Mouse (Mus musculus): ENCODE results near the gene Bcas2. TPM values are rescaled to one million over a fixed set of nuclear protein-coding genes. Genes with fewer than 3 reads are reported as not detected.
"Not testable (repeated sequence)": the region's sequence is repeated elsewhere in the genome, so short reads cannot be mapped to it uniquely, and the experiment has no call there.

Bcas2 gene
- total RNA-seq, 1 experiment from 2014 or later: 60.3 TPM

DNA sequence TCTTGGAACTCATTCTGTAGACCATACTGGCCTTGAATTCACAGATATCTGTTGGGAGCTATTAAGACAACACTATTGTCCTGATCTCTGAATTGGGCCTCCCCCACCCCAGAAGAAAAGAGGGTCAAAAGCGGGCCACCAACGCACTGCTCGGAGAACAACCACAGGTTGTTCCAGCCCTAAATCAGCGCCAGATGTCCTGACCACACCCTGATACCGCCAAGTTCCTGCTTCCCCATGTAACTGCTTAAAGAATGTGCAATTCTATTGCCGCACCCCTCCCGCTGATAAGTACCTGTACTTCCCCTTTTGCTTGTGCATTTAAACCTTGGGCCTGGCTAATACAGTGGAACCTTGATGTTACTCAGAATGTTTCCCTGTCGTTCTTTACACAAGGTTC, 43.9 kb downstream of the Bcas2 start:
- DNase-seq: not testable (repeated sequence)

DNA sequence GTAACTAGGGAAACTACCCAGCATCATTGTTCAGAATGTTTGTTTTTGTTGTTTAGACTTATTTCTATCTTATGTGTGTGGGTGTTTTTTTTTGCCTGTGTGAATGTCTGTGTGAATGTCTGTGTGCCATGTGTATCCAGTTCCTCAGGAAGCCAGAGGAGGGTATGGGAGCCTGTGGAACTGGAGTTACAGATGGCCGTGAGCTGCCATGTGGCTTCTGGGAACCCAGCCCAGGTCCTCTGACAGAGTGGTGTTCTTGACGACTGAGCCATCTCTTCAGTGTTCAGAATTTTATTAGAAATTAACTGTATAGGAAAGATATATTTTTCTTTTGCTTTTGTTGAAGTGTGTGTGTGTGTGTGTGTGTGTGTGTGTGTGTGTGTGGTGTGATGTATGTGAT, 50.0 kb downstream of the Bcas2 start:
- DNase-seq: no peak

DNA sequence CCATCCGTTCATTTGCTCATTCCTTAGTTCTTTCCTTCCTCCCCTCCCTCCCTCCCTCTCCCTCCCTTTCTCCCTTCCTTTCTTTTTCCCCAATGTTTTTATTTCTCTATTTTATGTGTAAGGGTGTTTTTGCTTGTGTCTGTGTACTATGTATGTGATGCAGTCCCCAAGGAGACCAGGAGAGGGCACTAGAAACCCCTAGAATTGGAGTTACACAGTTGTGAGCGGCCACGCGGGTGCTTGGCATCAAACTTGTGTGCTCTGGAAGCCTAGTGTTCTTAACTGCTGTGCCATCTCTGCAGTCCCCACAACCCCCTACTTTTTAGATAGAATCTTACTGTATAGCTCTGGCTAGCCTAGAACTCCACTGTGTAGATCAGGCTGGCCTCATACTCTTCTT, 52.3 kb downstream of the Bcas2 start:
- no peak for DNase-seq

DNA sequence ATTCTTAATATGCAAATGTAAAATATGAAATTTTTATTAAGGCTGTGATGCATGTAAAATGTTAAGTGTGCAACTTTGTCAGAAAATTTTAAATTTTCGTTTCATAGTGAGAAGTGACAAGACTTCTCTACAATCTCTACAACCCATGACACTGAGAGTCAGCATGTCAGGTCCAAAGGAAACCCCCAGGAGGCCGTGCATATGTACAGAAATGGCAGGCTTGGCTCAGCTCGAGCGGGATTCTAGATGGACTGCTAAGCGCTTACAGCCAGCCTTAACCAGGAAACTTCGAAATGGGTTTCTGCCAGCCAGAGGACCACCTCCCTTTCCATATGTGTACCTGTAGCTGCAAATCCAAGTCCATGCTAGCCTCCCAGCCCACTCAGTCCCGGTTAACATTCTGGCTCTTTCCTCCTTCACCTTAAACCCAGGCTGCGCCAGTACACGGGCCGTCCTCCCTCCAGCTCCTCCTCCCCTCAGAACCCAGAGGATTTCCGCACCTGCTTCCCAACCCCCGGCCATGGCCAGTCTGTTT, 52.8 kb downstream of the Bcas2 start:
- DNase-seq: no peak

DNA sequence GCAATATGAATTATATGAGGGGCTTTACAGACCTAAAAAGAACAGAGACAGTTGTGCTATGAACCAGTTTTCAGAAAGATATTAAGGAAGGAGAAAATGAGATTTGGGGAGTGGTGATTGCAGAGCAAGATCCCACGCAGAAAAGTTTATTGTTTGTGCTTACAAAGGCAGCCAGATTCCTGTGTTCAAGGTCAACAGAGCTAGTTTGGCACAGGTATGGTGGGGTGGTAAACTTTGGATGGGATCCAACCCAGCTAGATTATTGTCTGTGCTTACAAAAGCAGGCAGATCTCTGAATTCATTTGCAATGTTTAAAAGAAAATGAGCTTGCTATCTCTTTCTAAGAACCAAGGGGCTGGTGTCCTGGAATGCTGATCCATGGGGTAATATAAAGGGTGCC, 56.3 kb downstream of the Bcas2 start:
- DNase-seq: no peak

Other genes with a start within 250 kb of the Bcas2 start
- gene Sycp1, start 235.6 kb upstream of the Bcas2 start, total RNA-seq (2021): not detected in 2 replicates
- gene Nr1h5, start 207.5 kb upstream of the Bcas2 start, total RNA-seq (2021): not detected in 2 replicates
- 66.1 and 80.1 TPM in 2 replicates for gene Sike1, start 175.9 kb upstream of the Bcas2 start, total RNA-seq (2021)
- gene Csde1, start 151.2 kb upstream of the Bcas2 start, total RNA-seq (2021): 371 and 419 TPM in 2 replicates
- 35.6 and 60.0 TPM in 2 replicates for gene Nras, start 113.4 kb upstream of the Bcas2 start, total RNA-seq (2021)
- not detected in 2 replicates for gene Ampd1, start 97.6 kb upstream of the Bcas2 start, total RNA-seq (2021)
- 1.4 and 1.5 TPM in 2 replicates for gene Dennd2c, start 69.1 kb upstream of the Bcas2 start, total RNA-seq (2021)
- 54.5 and 55.0 TPM in 2 replicates for gene Trim33, start 107.6 kb downstream of the Bcas2 start, total RNA-seq (2021)